Mouse (Mus musculus) olfactory bulb, adult 2 months (tissue): ENCODE results near the gene Mecom. TPM values are rescaled to one million over a fixed set of nuclear protein-coding genes. Genes with fewer than 3 reads are reported as not detected.
A peak's percentile ranks its signal among the peaks of the same experiment; 100 is the strongest.

Experiments used
- H3K27ac ChIP-seq: fragments of 200-500 bp; 2 replicates; pipeline ENCODE4 v1.5.1; 2012; ENCODE audit warnings: low read depth, low read length; ENCODE audit not compliant: insufficient read depth
- H3K4me1 ChIP-seq: fragments of 200-500 bp; 2 replicates; pipeline ENCODE4 v1.6.1; 2012; ENCODE audit warnings: low read length; ENCODE audit not compliant: control insufficient read depth, insufficient read depth
- H3K4me3 ChIP-seq: fragments of 200-500 bp; 2 replicates; pipeline ENCODE4 v1.5.1; 2012; ENCODE audit warnings: mild to moderate bottlenecking, low read depth, low read length, moderate library complexity; ENCODE audit not compliant: insufficient read depth
- CTCF ChIP-seq: fragments of 200-500 bp; IDR thresholded peaks from 2 replicates; pipeline ENCODE4 v1.5.1; 2012; ENCODE audit warnings: low read depth, mild to moderate bottlenecking, low read length, moderate library complexity; ENCODE audit not compliant: insufficient read depth
- POLR2A ChIP-seq: fragments of 200-500 bp; IDR thresholded peaks from 2 replicates; pipeline ENCODE4 v1.6.1; 2012; ENCODE audit warnings: mild to moderate bottlenecking, low read depth, low read length, moderate library complexity; ENCODE audit not compliant: insufficient read depth
- WGBS: fragments of 180-500 bp; shearing (Covaris S2); methylation state at CpG from one replicate; pipeline ENCODE4 v1.1.7; 2018; 5-methylcytosine and 5-hydroxymethylcytosine counted together
- polyA plus RNA-seq: library from polyadenylated mRNA; stranded (reverse); fragments of >200 nt; gene quantifications from 2 replicates; pipeline ENCODE4 v1.2.4, GENCODE M21; 2012; ENCODE audit warnings: low replicate concordance; ENCODE audit not compliant: missing spikeins, insufficient read depth, insufficient read length

Mecom gene
- polyA plus RNA-seq, 1 experiment: not detected

GRCm38 (mm10) chr3:30508930-30509910 is 38.6 kb downstream of the Mecom start:
- Histone ChIP-seq H3K4me1 (peaks cover 15% of the 10 kb centered on the region), H3K27ac (no peak overlapping the region), H3K4me3 (peak overlapping the region; percentile 23)
- 2% methylated on average over 51 of the region's 55 CpGs for WGBS
- TF ChIP-seq CTCF (no peak), POLR2A (no peak)

- TF ChIP-seq POLR2A: no peak
- peak; percentile 40; the same call in 1 of the 2 replicates for TF ChIP-seq CTCF
- peak overlapping the region; percentile 19 for H3K4me3 ChIP-seq
- H3K4me1 ChIP-seq: peaks cover 14% of the 10 kb centered on the region
- no peak overlapping the region for H3K27ac ChIP-seq
- under 1% methylated on average over 73 of the region's 73 CpGs for WGBS
These were observed 39.4 kb downstream of the Mecom start for GRCm38 (mm10) chr3:30508296-30508929.

- Histone ChIP-seq H3K4me1 (peaks cover 14% of the 10 kb centered on the region), H3K27ac (no peak overlapping the region), H3K4me3 (peak overlapping the region; percentile 19)
- WGBS: 2% methylated on average over 41 of the region's 41 CpGs
- TF ChIP-seq POLR2A (no peak), CTCF (no peak)
These were observed 40.1 kb downstream of the Mecom start for GRCm38 (mm10) chr3:30507576-30508295.

DNA sequence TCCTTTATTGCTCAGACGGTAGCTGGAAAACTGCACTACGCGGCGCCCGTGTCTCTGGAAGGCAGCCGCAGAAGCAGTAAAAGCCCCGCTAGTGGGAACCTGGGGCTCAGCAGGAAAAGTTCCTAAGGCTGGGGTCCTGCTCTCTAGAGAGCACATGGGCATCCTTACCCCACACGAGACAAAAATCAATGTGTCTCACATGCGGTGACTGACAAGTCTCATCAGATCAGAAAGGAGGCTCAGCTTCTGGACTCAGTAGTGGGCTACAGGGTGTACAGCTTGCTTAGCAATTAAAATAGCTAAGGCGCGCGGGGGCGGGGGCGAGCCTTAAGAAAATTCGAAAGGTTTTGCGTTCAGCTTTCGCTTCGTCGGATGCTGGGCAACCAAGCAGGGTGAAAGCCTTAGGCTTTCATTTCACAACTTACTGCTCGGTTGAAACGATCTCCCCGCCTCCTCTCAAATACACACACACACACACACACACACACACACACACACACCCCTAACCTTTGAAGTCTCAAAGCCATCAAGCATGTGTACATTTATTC is 40.7 kb downstream of the Mecom start:
- WGBS: 4% methylated on average over 22 of the region's 22 CpGs
- Histone ChIP-seq H3K4me1 (peaks cover 14% of the 10 kb centered on the region), H3K4me3 (peak overlapping the region; percentile 4; the same call in 1 of the 2 replicates), H3K27ac (no peak overlapping the region)
- TF ChIP-seq CTCF (no peak), POLR2A (no peak)

DNA sequence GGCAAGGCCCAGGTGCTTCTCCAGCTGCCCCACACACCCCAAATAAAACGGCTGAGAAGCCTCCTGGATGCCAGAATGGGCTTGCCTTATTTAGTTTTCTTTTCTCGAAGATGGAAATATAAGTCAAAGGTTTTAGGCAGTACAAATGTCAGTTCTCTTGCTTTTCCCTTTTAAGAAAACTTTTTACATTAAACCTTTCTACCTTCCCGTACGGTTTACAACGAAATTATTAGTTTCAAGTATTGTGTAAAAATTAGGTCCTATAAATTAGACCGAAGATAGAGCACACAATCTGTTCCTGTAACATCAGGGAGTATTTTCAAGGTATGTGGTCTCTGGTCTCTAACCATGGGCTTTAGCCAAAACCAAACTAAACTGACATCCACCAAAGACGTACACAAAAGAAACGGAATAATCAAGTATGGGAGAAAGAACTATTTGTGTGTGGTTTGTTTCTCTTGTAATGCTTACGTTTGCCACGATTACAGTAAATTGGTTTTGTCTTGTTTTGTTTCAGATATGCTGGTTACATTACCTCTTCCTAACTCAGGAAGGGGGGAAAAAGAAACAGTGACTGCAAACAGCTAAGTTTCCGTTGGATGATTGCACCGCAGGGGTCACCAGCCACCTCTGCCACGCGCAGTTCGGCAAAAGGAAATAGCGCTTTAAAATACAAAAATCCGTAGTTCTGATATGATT is 41.3 kb downstream of the Mecom start:
- H3K4me1 ChIP-seq: peaks cover 14% of the 10 kb centered on the region
- 11% methylated on average over 17 of the region's 17 CpGs for WGBS
- TF ChIP-seq CTCF (no peak), POLR2A (no peak)
- H3K4me3 ChIP-seq: no peak overlapping the region
- no peak overlapping the region for H3K27ac ChIP-seq

DNA sequence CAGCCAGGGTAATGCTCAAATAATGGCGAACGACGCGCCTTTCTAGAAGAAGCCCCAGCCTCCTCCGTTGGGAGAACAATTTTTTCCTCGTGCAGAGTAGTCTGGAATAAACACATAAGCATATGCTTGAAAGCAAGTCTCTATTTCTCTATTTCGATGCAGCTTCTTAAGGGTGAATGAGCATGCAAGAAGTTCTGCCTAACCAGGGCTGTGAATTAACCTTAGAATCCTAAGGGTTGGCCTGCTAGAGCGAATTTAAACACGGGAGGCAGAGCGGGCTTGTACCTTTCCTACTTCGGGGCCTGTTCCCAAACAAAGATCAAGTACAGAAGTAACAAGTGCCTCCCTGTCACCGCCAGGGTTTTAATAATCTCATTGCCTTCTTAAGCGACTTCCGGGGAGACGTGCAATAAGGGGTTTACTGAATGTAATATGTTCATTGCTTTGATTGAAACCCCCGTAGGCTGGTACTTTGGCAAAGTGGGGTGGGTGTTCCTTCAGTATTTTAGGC is 42.0 kb downstream of the Mecom start:
- TF ChIP-seq POLR2A: no peak
- no peak for TF ChIP-seq CTCF
- Histone ChIP-seq H3K4me1 (peaks cover 14% of the 10 kb centered on the region), H3K4me3 (no peak overlapping the region), H3K27ac (no peak overlapping the region)
- 47% methylated on average over 16 of the region's 16 CpGs for WGBS

- TF ChIP-seq CTCF: no peak
- TF ChIP-seq POLR2A: no peak
- Histone ChIP-seq H3K27ac (no peak overlapping the region), H3K4me1 (peaks cover 12% of the 10 kb centered on the region), H3K4me3 (no peak overlapping the region)
- 71% methylated on average over 7 of the region's 7 CpGs for WGBS
These were observed 43.2 kb downstream of the Mecom start for GRCm38 (mm10) chr3:30504561-30504960.

DNA sequence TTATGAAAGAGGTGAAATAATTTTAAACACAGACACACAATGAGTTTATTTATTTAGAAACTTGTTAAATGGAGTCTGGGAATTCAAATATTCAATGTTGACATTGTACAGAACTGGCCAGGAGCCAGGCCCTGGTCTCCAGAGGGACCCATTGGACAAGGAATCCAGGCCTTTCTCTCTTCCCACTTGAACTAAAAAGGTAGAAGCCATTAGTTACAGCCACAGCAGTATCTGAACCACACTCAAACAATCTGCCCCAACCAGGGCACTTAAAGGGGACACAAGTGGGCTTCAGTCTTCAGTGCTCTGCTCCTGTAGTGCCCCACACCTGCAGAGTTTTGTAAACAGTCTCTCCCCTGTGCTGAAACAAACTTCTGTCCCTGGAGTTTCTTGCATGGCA is 44.0 kb downstream of the Mecom start:
- H3K4me1 ChIP-seq: peaks cover 8% of the 10 kb centered on the region
- no peak overlapping the region for H3K27ac ChIP-seq
- TF ChIP-seq POLR2A (no peak), CTCF (no peak)
- no peak overlapping the region for H3K4me3 ChIP-seq
